Mouse (Mus musculus): Measurements from ENCODE around the gene Tmtc1.

The Tmtc1 gene

DNA sequence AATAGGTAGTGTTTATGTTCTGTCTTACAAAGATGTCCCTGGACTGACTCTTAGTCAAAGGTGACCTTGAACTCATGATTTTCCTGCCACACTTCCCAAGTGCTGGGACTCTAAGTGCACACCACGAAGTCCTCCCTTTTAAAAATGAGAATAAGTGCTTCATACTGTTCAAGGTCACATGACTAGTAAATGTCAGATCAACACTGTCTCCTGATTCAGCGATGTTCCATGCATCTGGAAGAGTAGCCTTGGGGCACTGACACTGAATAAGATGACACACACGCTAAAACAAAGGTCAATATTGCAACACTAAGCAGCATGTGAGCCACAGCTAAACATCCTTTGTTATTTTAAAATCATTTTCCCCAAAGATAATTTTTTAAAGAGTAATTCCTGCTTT lies 139.0 kb downstream of the Tmtc1 start:
- no peak for DNase-seq

DNA sequence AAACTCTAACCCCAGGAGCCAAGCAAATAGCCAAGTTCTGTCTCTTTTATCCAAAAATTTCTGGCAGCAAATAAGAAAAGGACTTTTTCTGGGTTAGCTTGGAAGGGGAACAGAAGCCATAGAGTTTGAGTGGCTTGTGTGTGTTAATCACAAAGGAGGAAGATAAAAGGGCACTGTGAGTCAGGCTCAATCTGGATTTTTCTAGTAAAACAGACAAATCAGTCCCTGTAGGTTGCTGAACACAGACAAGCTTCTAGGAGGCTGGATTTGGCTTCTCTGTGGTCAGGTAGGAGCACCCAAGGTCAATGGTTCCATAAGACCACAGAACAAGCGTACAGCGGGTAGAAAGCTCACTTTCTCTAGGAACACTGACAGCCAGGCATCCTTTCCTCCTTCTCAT lies 141.9 kb downstream of the Tmtc1 start:
- no peak for DNase-seq

DNA sequence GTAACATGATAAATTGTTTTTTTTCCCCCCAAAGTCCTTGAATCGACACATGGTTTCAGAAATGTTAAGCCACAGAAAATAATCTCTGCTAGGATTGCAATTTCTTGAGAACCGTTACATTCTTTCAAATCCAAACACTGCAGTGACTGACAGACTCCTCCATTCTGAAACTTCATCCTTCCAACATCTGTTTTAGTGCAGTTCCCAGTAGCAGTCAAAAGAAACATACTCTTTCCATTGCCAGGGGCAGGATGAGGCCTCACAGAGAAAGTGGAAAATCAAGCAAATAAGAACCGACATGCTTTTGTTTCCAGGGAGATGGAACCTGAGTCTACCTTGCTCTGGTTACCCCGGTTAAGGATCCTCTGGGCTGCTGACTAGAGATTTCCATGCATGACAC lies 147.1 kb downstream of the Tmtc1 start:
- DNase-seq, result peak; percentile 34

DNA sequence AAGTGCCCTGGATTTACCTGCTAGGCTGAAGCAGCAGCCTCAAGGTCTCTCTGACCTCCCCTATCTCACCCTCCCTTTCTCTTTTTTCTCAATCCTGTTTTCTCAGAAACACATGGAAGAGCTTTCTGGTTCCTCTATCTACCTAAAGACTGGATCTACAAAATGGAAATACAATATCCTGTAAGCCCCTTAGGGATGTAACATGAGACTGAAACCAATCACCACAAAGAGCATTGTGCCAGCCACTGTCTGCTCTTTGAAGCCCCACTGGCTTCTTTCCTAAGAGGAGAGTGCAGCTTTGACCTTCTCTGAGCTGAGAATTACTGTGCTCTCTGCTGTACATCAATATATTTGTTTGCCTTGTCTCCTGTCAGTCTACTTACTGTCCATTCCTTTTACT lies 147.8 kb downstream of the Tmtc1 start:
- peak; percentile 40 for DNase-seq

DNA sequence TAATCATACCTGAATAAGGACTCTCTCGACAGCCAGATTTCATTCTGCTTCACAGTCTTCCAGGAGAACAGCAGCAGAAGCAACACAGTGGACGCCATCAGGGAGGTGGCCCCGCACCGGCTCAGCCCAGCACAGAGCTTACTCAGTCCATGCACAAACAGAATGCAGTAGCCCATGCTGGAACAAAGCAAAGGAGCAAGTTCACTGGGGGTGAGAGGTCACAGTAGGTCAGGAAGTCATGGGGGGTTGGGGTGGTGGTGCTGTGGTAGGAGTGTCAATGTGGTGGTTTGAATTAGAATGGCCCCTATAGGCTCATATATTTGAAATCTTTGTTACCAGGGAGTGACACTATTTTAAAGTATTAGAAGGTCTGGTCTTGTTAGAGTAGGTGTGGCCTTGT lies 149.7 kb downstream of the Tmtc1 start:
- DNase-seq, result no peak

DNA sequence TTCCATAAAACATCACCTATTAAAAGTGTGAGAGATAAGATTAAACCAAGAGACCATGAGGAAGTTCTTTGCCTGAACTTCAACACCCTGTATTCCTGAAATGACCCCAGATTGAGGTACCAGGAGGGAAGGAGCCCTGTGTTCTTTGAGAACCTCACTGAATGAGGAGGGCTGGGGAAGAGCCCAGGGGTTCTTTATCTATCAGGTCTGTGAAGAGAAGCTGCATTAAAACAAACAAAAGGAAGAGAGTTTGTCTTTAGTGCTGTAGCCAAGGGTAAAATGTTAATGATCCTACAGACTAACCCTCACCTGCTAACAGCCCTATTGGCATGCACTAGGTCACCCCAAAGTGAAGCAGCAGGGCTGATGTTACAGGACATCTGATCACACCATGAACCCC lies 153.3 kb downstream of the Tmtc1 start:
- DNase-seq, result no peak

DNA sequence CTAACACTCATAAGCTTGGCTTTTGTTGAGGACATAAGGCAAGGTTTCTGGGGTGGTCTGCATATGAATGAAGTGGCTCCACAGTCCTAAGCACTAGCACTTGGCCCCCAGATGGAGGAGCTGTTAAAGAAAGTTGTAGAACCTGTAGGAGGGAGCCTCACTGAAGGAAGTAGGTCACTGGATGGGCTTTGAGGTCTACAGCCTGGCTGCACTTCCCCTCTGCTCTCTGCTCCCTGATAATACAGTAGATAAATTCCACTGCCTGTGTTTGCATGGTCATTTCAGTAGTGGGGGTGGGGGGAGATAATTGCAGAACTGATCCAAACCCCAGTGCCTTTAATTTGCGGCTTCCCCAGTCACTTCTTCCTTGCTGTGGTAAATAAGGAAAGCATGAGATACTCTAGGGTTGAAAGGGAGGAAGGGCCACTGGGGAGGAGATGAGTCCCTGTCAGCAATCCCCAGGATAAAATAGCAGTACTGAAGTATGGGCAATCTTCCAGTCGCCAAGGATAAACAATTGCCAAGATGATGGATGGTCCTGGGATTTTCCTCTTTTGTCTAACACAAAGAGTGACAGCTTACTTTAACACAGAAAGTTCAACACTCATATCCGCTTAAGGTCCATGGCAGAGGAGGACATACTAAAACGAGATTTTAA lies 160.8 kb downstream of the Tmtc1 start:
- DNase-seq, result no peak

DNA sequence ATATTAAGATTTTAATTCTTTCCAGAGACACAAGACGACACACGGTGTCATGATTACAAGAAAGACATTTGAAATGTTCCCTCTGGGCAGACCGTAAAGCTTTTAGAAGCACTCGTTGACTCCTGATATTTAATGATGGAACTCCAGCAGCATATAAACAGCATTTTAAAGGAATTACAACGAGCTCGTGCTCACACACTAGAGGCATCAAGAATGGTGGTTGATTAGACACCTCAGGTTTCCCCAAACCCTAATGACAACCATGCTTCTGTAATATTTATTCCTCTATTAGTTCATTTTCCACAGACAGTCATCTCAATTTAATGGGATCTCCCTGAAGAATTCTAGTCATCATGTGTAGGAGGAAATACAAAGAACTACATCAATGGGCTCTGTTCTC lies 164.9 kb downstream of the Tmtc1 start:
- no peak for DNase-seq

DNA sequence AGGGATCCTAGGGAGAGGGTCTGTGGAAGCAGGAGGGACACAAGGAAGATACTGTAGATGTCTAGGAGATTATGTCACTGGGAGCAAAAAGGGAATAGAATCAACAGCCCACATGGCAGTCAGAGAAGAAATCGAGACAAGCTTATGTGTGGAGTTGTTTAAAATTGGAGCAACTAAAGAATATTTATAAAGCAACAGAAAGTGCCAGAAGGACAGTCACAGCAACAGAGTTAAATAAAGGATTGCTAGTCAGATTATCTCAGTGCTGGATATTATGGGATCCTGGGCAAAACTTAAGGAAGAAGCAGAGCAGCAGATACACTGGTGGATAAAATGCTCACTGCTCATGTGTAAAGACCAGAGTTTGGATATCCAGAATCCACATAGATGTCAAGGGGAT lies 167.8 kb downstream of the Tmtc1 start:
- DNase-seq, result no peak

DNA sequence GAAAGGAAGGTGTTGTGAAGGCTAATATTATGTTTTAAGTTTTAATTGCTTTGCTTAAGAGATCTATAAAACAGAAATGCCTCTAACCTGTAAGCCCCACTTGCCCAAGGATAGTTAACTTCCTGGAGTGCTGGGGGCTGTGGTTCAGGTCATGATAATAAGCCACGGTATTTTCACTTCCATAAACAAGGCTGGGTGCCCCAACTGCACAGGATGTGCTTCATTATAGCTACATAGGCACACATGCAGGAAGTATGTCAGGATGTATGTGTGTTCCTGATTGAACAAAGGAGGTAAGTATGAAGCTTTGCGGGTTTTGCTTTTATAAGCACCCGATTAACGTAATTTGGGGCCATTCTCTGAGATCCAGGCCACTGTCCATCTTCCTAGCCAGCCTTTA lies 169.1 kb downstream of the Tmtc1 start:
- no peak for DNase-seq

DNA sequence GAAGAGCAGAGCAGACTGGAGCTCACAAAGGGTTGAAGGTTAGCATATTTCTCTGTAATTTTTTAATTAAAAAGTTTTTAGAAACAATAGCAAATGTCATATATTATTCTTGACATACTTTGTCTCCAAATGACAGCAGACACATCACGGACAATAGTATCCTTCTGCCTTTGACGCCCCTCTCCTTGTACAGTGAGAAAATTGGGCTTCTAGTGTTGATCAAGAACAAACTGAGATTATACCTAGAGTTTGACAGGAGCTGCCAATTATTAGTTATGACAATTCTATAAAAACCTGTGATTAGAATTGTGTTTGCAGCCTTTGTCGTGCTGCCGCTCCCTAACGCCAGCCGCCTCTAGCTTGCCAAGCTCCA lies 183.5 kb downstream of the Tmtc1 start:
- DNase-seq, result no peak

DNA sequence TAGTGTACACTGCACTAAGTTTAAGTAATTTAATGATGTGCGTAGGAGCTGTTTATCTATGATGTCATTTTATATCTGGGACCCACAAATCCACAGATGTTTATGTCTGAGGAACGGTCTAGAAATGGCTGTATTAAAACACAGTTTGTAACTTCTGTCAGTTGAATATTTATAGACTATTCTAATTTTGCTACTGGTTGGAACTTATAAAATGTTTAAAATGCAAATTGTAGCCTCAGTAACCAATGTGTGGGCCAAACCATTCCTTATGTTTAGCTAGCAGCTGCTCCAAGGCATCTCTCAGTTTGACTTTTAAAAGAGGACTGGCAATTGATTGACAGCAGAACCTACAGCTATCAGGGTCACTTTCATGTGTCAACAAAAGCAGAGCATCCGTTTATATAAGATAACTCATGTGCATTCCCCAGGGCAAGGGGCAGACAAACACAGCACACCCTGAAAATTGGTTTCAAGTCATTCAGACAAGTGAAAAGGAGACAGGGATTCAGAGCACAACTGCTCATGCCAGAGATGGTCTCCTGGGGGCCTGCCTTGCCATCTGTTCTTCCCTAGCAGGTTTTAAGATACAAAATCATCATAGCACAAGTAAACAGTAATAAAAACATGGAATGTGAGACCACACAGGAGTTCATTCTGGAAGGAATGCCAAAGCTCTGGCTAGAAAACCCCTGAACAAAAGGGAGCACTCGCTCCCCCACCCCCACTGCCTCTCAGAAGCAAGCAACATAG lies 184.0 kb downstream of the Tmtc1 start:
- DNase-seq, result peak; percentile 53

DNA sequence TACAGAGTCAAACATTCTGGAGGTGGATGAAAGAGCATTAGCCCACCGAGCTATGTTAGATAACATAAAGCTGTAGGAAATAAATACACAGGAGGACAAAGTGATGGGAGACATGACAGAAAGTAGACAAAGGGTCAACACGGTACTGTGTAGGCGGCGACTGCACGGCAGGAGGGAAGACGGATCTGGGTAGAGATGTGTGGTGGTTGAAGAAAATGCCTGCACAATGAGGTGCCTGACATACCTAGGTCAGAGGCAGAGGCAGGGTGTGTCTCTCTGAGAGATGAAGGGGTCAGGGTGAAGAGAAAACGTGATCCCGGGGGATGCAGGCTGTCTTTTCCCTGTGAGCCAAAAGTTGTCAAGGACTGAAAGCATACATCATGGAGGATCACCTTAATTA lies 185.1 kb downstream of the Tmtc1 start:
- no peak for DNase-seq

DNA sequence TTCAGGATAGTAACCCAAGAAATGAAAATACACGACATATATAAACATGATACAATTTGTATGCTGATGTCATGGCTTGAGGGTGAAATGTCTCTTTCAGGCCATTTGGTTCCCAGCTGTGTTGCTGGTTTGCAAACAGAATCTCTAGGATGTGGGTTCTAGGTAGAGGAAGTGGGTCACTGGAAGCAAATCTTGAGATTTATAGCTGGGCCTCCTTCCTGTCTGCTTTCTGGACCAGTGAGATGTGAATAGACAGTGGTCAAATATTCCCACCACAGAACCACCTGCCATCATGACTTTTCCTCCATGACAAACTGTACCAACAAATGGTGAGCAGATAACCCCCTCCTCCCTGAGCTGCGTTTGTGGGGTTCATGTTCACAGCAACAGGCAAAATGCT lies 186.4 kb downstream of the Tmtc1 start:
- DNase-seq, result no peak

DNA sequence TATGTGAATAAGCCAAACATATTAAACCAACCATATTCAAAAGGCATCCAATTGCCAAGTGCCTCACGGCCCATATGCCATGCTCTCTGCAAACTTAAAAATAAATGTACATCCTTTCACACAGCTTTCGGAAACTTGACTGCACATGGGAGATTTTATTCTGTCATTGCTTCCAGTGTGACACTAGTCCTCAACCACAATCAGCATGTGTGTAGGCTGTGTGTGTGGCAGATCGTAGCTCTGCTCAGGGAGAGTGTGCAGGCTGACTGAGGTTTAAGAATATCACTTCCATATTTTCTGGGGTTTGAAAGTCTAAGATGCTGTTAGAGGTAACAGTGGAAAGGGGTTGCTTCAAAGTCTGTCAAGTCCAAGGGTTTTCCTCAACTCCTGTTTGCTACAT lies 188.1 kb downstream of the Tmtc1 start:
- DNase-seq, result no peak

DNA sequence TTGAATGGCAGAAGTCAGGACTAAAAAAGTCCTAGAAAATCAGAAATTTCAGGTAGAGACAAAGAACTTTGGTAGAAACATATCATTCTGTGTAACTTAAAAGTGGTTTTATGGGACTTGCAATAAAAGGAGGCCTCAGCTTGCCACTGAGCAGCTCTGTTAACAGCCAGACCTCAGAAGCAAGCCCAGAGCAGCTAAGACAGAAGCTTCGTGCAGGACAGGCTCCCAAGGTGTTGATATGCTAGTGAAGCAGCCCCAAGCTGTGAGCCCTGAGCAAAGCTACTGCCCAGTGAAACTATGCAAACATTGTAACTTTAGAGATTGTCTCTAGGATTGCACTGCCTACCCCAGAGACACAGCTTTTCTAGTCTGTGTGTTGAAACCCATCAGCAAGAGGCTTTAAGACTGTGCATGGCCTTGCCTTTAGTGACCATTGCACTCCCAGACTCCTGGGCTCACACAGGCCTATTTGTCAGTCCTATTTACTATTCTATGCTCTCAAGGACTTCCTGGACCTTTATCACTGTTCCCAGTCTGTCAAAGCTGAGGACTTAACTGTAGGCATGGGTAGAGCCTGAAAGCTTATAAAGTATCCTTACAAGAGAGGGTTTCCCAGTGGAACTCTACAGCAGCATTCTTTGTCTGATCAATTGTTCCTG lies 188.7 kb downstream of the Tmtc1 start:
- no peak for DNase-seq

DNA sequence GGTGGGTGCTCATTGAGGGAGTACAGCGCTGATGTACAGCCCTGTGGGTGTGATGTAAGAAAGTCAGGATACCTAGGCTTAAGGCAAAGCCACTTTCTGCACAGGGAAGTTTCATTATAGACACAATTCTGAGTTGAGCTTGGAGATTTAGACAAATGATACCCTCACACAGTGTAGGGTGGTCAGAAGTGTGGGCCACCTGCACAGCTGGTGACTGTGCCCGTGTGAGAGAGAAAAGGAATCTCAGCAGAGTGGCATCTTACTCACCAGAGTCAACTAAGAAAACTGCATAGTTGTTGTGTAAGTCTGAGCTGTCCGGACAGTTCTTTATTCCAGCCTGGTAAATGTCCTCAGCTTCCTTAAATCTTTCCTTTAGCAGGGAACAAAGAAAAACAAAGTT lies 195.0 kb downstream of the Tmtc1 start:
- no peak for DNase-seq

DNA sequence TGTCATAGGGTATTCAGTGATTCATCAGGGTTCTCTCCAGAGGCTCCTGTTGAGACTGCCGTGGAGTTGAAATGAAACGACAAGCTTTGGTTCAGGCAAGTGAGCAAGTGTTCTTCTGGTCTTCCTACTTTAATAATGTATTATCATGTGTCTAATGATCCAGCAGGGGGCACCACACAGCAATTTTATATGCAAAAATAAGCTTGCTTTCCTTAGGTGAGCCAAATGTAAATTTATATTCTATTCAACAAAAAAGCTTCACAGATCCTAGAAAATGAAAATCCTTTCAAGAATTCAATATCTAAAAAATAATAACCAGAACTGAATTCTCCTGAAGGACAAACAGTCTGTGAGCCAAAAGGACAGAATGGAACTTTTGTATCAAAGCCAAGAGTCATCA lies 195.6 kb downstream of the Tmtc1 start:
- DNase-seq, result peak; percentile 84

DNA sequence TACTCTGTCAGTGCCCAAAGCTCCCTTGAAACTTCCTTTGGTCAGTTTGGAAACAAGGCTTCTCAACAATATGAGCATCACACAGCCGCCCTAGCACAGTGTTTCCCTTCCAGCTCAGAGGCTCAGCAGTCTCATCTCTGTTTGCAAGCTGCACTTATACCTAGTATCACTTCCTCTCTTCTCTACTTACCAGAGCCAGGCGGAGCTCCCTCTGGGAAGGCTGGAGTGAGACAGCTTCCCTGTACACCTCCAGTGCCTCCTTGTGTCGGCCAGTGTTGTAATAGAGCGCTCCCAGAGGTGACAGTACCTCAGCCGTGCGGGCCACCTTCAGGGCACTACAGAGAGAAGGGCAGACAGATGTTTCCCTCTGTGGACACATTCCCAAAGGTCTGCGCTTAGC lies 197.6 kb downstream of the Tmtc1 start:
- no peak for DNase-seq

DNA sequence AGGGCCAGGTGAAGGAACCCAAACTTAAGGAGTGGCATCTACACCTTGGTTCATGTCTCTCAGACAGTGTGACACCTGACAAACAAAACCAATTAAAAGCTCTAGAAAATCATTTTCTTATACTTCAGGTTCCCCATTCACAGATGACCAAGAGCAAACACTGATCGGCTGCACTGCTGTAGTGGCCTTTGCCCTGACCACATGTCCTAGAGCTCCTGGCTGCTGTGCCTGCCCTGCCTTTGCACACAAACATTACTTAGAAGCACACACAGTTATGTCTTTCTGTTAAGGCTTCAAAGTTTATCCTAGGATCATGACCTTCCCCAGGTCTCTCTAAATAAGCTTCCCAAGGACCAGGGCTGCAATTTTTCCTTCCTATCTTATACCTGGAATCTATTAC lies 199.4 kb downstream of the Tmtc1 start:
- no peak for DNase-seq

DNA sequence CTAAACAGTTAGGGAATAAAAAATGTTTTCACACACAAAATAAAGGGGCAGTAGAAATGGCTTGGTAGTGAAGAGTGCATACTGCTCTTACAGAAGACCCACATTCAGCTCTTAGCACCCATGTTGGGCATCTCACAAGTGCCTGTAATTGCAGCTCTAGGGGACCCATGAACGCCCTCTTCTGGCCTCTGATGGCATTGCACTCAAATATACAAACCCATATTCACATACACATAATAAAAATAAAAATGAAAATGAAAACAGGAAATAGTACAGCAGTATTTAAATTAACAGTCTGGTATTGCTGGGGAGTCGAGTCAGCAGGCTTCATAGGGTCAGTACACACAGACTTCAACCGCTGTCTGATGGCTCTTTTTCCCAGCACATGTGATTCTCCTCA lies 201.9 kb downstream of the Tmtc1 start:
- DNase-seq, result no peak

DNA sequence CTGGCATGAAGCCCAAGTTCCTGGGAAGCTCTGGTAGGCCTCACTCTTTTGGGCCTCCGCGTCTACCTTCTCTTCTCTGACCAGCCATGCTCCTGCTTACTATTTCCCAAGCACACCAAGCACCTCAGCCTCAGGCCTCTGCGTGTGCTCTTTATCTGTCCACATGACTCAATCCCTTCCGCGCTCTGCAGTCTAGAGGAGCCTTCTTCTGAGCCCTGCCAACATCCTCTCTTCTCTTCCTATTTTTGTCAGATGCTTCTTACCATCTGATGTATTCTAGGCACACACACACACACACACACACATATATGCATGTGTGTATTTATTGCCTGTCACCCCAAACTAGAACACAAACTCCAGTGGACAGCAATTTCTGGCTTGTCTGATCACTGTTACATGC lies 202.5 kb downstream of the Tmtc1 start:
- no peak for DNase-seq

DNA sequence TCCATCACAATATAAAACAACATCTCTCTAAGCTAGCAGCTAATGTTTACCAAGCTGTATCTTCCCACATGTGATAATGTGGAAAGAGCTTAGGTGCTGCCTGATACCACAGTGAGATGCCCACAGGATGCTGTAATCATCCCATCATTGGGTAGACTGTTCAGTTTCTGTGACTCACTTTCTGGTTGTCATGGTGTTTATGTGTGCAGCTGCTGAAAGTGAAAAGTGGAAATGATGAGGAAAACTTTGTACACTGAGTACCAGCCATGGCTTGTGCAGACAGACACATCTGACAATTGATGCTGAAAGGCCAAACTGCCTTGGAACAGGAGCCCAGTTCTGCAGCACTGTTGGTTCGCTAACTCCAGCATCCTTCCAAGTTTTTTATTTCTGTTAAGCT lies 204.9 kb downstream of the Tmtc1 start:
- DNase-seq, result no peak

DNA sequence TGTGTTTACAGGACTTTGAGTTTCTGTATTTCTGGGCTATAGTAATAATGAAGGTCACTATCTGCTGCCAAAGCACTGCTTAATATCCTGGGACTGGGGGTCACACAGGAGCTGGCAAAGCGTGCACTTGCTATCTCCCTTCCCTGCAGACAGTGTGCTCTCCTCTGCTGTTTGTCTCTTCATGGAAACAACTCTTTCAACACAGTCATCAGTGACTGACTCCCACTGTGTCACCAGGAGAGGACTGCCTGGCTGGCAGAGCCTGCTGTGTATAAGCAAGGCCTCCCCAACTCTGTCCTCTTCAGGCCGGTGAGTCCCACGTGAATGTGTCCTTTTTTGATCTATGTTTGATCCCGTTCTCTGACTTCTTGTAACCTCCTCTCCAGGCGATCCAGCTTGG lies 206.7 kb downstream of the Tmtc1 start:
- DNase-seq, result no peak

All from embryo, embryonic 11 days (tissue).